Mouse (Mus musculus): Measurements from ENCODE around the gene Agbl3. TPM values are rescaled to one million over a fixed set of nuclear protein-coding genes. Genes with fewer than 3 reads are reported as not detected.

The Agbl3 gene
- 0.38 and 0.57 TPM in 2 replicates for polyA plus RNA-seq (2012; rRNA removed)

GRCm38 (mm10) chr6:34780231-34780942 lies at the start of gene Agbl3:
Gene Agbl3, plus strand, starts transcription at chr6:34780432.
- Histone ChIP-seq H3K4me1 (ENCODE audit: control insufficient read depth, insufficient read depth, insufficient read length, low read length) (no peaks in the 10 kb centered on the region; the same call in 1 of the 2 replicates), H3K27ac (ENCODE audit: insufficient read depth, low read depth, low read length) (peak within 1 kb of the TSS; percentile 86), H3K36me3 (ENCODE audit: control insufficient read depth, insufficient read depth, low read length) (no peaks in the 10 kb centered on the region), H3K4me3 (ENCODE audit: low read depth, low read length) (peak within 1 kb of the TSS; percentile 88), H3K27me3 (ENCODE audit: control insufficient read depth, insufficient read depth, low read length) (no peaks in the 10 kb centered on the region)
- under 1% methylated on average over 81 of the region's 81 CpGs for WGBS
- TF ChIP-seq POLR2A (IDR thresholded peaks at IDR 0.05; ENCODE audit: low read depth, low read length) (peak; percentile 65), CTCF (IDR thresholded peaks at IDR 0.05; ENCODE audit: extremely low read depth, insufficient read length, insufficient replicate concordance, low read depth, low read length) (no peak)

GRCm38 (mm10) chr6:34731007-34731406 lies 49.2 kb upstream of the Agbl3 start:
- Histone ChIP-seq H3K4me1 (ENCODE audit: control insufficient read depth, insufficient read depth, insufficient read length, low read length) (no peaks in the 10 kb centered on the region; the same call in 1 of the 2 replicates), H3K27ac (ENCODE audit: insufficient read depth, low read depth, low read length) (no peak overlapping the region), H3K36me3 (ENCODE audit: control insufficient read depth, insufficient read depth, low read length) (no peaks in the 10 kb centered on the region), H3K27me3 (ENCODE audit: control insufficient read depth, insufficient read depth, low read length) (no peaks in the 10 kb centered on the region), H3K4me3 (ENCODE audit: low read depth, low read length) (no peak overlapping the region)
- WGBS, result 70% methylated on average over 6 of the region's 6 CpGs
- no peak for TF ChIP-seq CTCF (IDR thresholded peaks at IDR 0.05; ENCODE audit: extremely low read depth, insufficient read length, insufficient replicate concordance, low read depth, low read length)
- no peak for TF ChIP-seq POLR2A (IDR thresholded peaks at IDR 0.05; ENCODE audit: low read depth, low read length)

- 80% methylated on average over 9 of the region's 9 CpGs for WGBS
- no peaks in the 10 kb centered on the region for H3K36me3 ChIP-seq (ENCODE audit: control insufficient read depth, insufficient read depth, low read length)
- H3K27me3 ChIP-seq (ENCODE audit: control insufficient read depth, insufficient read depth, low read length), result no peaks in the 10 kb centered on the region
- TF ChIP-seq CTCF (IDR thresholded peaks at IDR 0.05; ENCODE audit: extremely low read depth, insufficient read length, insufficient replicate concordance, low read depth, low read length) (no peak), POLR2A (IDR thresholded peaks at IDR 0.05; ENCODE audit: low read depth, low read length) (no peak)
- no peaks in the 10 kb centered on the region; the same call in 1 of the 2 replicates for H3K4me1 ChIP-seq (ENCODE audit: control insufficient read depth, insufficient read depth, insufficient read length, low read length)
- H3K27ac ChIP-seq (ENCODE audit: insufficient read depth, low read depth, low read length), result no peak overlapping the region
- H3K4me3 ChIP-seq (ENCODE audit: low read depth, low read length), result no peak overlapping the region
Observed at GRCm38 (mm10) chr6:34731529-34731928, 48.7 kb upstream of the Agbl3 start.

GRCm38 (mm10) chr6:34734940-34735695 lies 45.1 kb upstream of the Agbl3 start:
- H3K4me1 ChIP-seq (ENCODE audit: control insufficient read depth, insufficient read depth, insufficient read length, low read length), result no peaks in the 10 kb centered on the region
- H3K4me3 ChIP-seq (ENCODE audit: low read depth, low read length), result no peak overlapping the region
- H3K36me3 ChIP-seq (ENCODE audit: control insufficient read depth, insufficient read depth, low read length), result no peaks in the 10 kb centered on the region
- 72% methylated on average over 13 of the region's 13 CpGs for WGBS
- no peak overlapping the region for H3K27ac ChIP-seq (ENCODE audit: insufficient read depth, low read depth, low read length)
- H3K27me3 ChIP-seq (ENCODE audit: control insufficient read depth, insufficient read depth, low read length), result no peaks in the 10 kb centered on the region
- TF ChIP-seq CTCF (IDR thresholded peaks at IDR 0.05; ENCODE audit: extremely low read depth, insufficient read length, insufficient replicate concordance, low read depth, low read length), result no peak
- TF ChIP-seq POLR2A (IDR thresholded peaks at IDR 0.05; ENCODE audit: low read depth, low read length), result no peak

- Histone ChIP-seq H3K27me3 (ENCODE audit: control insufficient read depth, insufficient read depth, low read length) (no peaks in the 10 kb centered on the region), H3K27ac (ENCODE audit: insufficient read depth, low read depth, low read length) (no peak overlapping the region), H3K36me3 (ENCODE audit: control insufficient read depth, insufficient read depth, low read length) (no peaks in the 10 kb centered on the region), H3K4me3 (ENCODE audit: low read depth, low read length) (no peak overlapping the region), H3K4me1 (ENCODE audit: control insufficient read depth, insufficient read depth, insufficient read length, low read length) (no peaks in the 10 kb centered on the region)
- TF ChIP-seq CTCF (IDR thresholded peaks at IDR 0.05; ENCODE audit: extremely low read depth, insufficient read length, insufficient replicate concordance, low read depth, low read length) (no peak), POLR2A (IDR thresholded peaks at IDR 0.05; ENCODE audit: low read depth, low read length) (no peak)
- 50% methylated on average over 2 of the region's 2 CpGs for WGBS
Observed at GRCm38 (mm10) chr6:34736934-34737333, 43.3 kb upstream of the Agbl3 start.

- no peak overlapping the region for H3K27ac ChIP-seq (ENCODE audit: insufficient read depth, low read depth, low read length)
- no peaks in the 10 kb centered on the region for H3K36me3 ChIP-seq (ENCODE audit: control insufficient read depth, insufficient read depth, low read length)
- no peaks in the 10 kb centered on the region for H3K27me3 ChIP-seq (ENCODE audit: control insufficient read depth, insufficient read depth, low read length)
- no peak overlapping the region for H3K4me3 ChIP-seq (ENCODE audit: low read depth, low read length)
- no peaks in the 10 kb centered on the region for H3K4me1 ChIP-seq (ENCODE audit: control insufficient read depth, insufficient read depth, insufficient read length, low read length)
- TF ChIP-seq CTCF (IDR thresholded peaks at IDR 0.05; ENCODE audit: extremely low read depth, insufficient read length, insufficient replicate concordance, low read depth, low read length), result no peak
- no peak for TF ChIP-seq POLR2A (IDR thresholded peaks at IDR 0.05; ENCODE audit: low read depth, low read length)
- 61% methylated on average over 4 of the region's 4 CpGs for WGBS
Observed at GRCm38 (mm10) chr6:34743946-34744345, 36.3 kb upstream of the Agbl3 start.

- H3K36me3 ChIP-seq (ENCODE audit: control insufficient read depth, insufficient read depth, low read length), result no peaks in the 10 kb centered on the region
- H3K27me3 ChIP-seq (ENCODE audit: control insufficient read depth, insufficient read depth, low read length), result no peaks in the 10 kb centered on the region
- WGBS, result 69% methylated on average over 6 of the region's 6 CpGs
- H3K4me1 ChIP-seq (ENCODE audit: control insufficient read depth, insufficient read depth, insufficient read length, low read length), result no peaks in the 10 kb centered on the region; the same call in 1 of the 2 replicates
- H3K4me3 ChIP-seq (ENCODE audit: low read depth, low read length), result no peak overlapping the region
- H3K27ac ChIP-seq (ENCODE audit: insufficient read depth, low read depth, low read length), result no peak overlapping the region
- TF ChIP-seq CTCF (IDR thresholded peaks at IDR 0.05; ENCODE audit: extremely low read depth, insufficient read length, insufficient replicate concordance, low read depth, low read length) (no peak), POLR2A (IDR thresholded peaks at IDR 0.05; ENCODE audit: low read depth, low read length) (no peak)
Observed at GRCm38 (mm10) chr6:34747846-34748245, 32.4 kb upstream of the Agbl3 start.
